Mouse (Mus musculus) layer of hippocampus, adult 2 months (tissue): Measurements from ENCODE around the gene Sumo1. TPM values are rescaled to one million over a fixed set of nuclear protein-coding genes. Genes with fewer than 3 reads are reported as not detected.
A peak's percentile ranks its signal among the peaks of the same experiment; 100 is the strongest.

ENCODE experiments used
- DNase-seq, 2 experiments: peaks; one replicate each; pipeline ENCODE4 v3.0.0; 2022; ENCODE audit warnings: low spot score in 2 of 2
- H3K27ac ChIP-seq: fragments of 200-600 bp; 2 replicates; pipeline ENCODE4 v1.8.1; 2022
- H3K4me3 ChIP-seq: fragments of 200-600 bp; 2 replicates; pipeline ENCODE4 v1.8.1; 2022; ENCODE audit warnings: mild to moderate bottlenecking
- CTCF ChIP-seq: fragments of 200-600 bp; conservative IDR thresholded peaks from 2 replicates; pipeline ENCODE4 v1.8.1; 2022; ENCODE audit warnings: antibody characterized with exemption, mild to moderate bottlenecking, moderate library complexity
- total RNA-seq, 2 experiments: library from RNA; stranded (reverse); gene quantifications; 2 replicates each; pipeline ENCODE4 v1.2.3; 2021

Gene Sumo1
- total RNA-seq, 2 experiments from 2014 or later: 117 to 120 TPM

- no peak for TF ChIP-seq CTCF
- Histone ChIP-seq H3K4me3 (no peak overlapping the region), H3K27ac (no peak overlapping the region)
- DNase-seq: no peak
Observed at GRCm38 (mm10) chr1:59625410-59625809, 45.2 kb downstream of the Sumo1 start.

- TF ChIP-seq CTCF: peak; percentile 99
Observed at GRCm38 (mm10) chr1:59623325-59624017, 47.2 kb downstream of the Sumo1 start.

GRCm38 (mm10) chr1:59619201-59619600 lies 51.4 kb downstream of the Sumo1 start:
- Histone ChIP-seq H3K4me3 (no peak overlapping the region), H3K27ac (no peak overlapping the region)
- no peak for TF ChIP-seq CTCF

More at GRCm38 (mm10) chr1:59623325-59624017, 47.2 kb downstream of the Sumo1 start:
- H3K4me3 ChIP-seq: no peak overlapping the region
- peak; percentile 64 to 83 for DNase-seq
- no peak overlapping the region for H3K27ac ChIP-seq

GRCm38 (mm10) chr1:59615021-59615420 lies 55.6 kb downstream of the Sumo1 start:
- H3K4me3 ChIP-seq: no peak overlapping the region
- no peak for TF ChIP-seq CTCF
- H3K27ac ChIP-seq: no peak overlapping the region

More at GRCm38 (mm10) chr1:59619201-59619600, 51.4 kb downstream of the Sumo1 start:
- no peak for DNase-seq

GRCm38 (mm10) chr1:59613795-59614194 lies 56.8 kb downstream of the Sumo1 start:
- peak in 1 of 2 experiments; percentile 42 for DNase-seq
- no peak overlapping the region for H3K4me3 ChIP-seq
- TF ChIP-seq CTCF: peak; percentile 74
- H3K27ac ChIP-seq: no peak overlapping the region

More at GRCm38 (mm10) chr1:59615021-59615420, 55.6 kb downstream of the Sumo1 start:
- DNase-seq: no peak

- DNase-seq: no peak
- TF ChIP-seq CTCF: peak; percentile 50
- H3K4me3 ChIP-seq: no peak overlapping the region
- H3K27ac ChIP-seq: no peak overlapping the region
Observed at GRCm38 (mm10) chr1:59610929-59611328, 59.7 kb downstream of the Sumo1 start.

GRCm38 (mm10) chr1:59609896-59610295 lies 60.7 kb downstream of the Sumo1 start:
- no peak for TF ChIP-seq CTCF
- no peak overlapping the region for H3K4me3 ChIP-seq
- H3K27ac ChIP-seq: no peak overlapping the region
- DNase-seq: no peak

GRCm38 (mm10) chr1:59609458-59609857 lies 61.2 kb downstream of the Sumo1 start:
- TF ChIP-seq CTCF: peak; percentile 68
- H3K4me3 ChIP-seq: no peak overlapping the region
- no peak overlapping the region for H3K27ac ChIP-seq
- no peak for DNase-seq

GRCm38 (mm10) chr1:59608920-59609319 lies 61.7 kb downstream of the Sumo1 start:
- TF ChIP-seq CTCF: no peak
- no peak overlapping the region for H3K27ac ChIP-seq
- no peak for DNase-seq
- H3K4me3 ChIP-seq: no peak overlapping the region

GRCm38 (mm10) chr1:59608125-59608762 lies 62.4 kb downstream of the Sumo1 start:
- no peak overlapping the region for H3K27ac ChIP-seq
- H3K4me3 ChIP-seq: no peak overlapping the region
- no peak for DNase-seq
- TF ChIP-seq CTCF: no peak

- H3K4me3 ChIP-seq: no peak overlapping the region
- no peak for TF ChIP-seq CTCF
- DNase-seq: no peak
- no peak overlapping the region for H3K27ac ChIP-seq
Observed at GRCm38 (mm10) chr1:59607071-59607470, 63.6 kb downstream of the Sumo1 start.

GRCm38 (mm10) chr1:59606479-59606878 lies 64.2 kb downstream of the Sumo1 start:
- no peak for DNase-seq
- no peak overlapping the region for H3K27ac ChIP-seq
- no peak overlapping the region for H3K4me3 ChIP-seq
- TF ChIP-seq CTCF: no peak

GRCm38 (mm10) chr1:59603893-59604292 lies 66.7 kb downstream of the Sumo1 start:
- H3K27ac ChIP-seq: peak overlapping the region; percentile 65; the same call in 1 of the 2 replicates
- H3K4me3 ChIP-seq: no peak overlapping the region
- peak; percentile 58 for TF ChIP-seq CTCF
- DNase-seq: no peak

- TF ChIP-seq CTCF: no peak
- Histone ChIP-seq H3K27ac (no peak overlapping the region; the same call in 1 of the 2 replicates), H3K4me3 (no peak overlapping the region)
- no peak for DNase-seq
Observed at GRCm38 (mm10) chr1:59603417-59603712, 67.3 kb downstream of the Sumo1 start.
